Comparison of ENCODE assay signal across 8 mouse cellular contexts in genomic region chr8:121907587-121908248, GRCm38 (mm10). TPM values are rescaled to one million over a fixed set of nuclear protein-coding genes. Genes with fewer than 3 reads are reported as not detected.
DNase-seq lines count a peak whose midpoint lies in the region; ATAC-seq and TF ChIP-seq lines count a peak whose summit lies in the region.

Slc7a5 (minus strand) TSS chr8:121907694.

- peak within 1 kb of the TSS; percentile 75 for H3K9ac ChIP-seq in forebrain, postnatal 0 days
- H3K9ac ChIP-seq in lung, embryonic 15.5 days, result peak within 1 kb of the TSS; percentile 57

- H3K4me3 ChIP-seq in G1E (ENCODE audit: low read depth, low read length), result peak within 1 kb of the TSS; percentile 100
- H3K4me3 ChIP-seq in forebrain, postnatal 0 days (ENCODE audit: low read depth, low read length), result peak within 1 kb of the TSS; percentile 60
- peak within 1 kb of the TSS; percentile 70 for H3K4me3 ChIP-seq in lung, embryonic 15.5 days

- peak; percentile 69 for ATAC-seq in G1E (ENCODE audit: extremely low read depth, insufficient number of reproducible peaks, low FRiP score, poor library complexity, severe bottlenecking)
- ATAC-seq in forebrain, postnatal 0 days, result peak; percentile 96
- ATAC-seq in lung, embryonic 15.5 days (ENCODE audit: borderline replicate concordance, extremely low read depth, low FRiP score, low TSS enrichment), result peak; percentile 91

- peaks cover 78% of the 10 kb centered on the region for H3K4me1 ChIP-seq in G1E (ENCODE audit: insufficient read depth, low read depth, low read length)
- H3K4me1 ChIP-seq in forebrain, postnatal 0 days (ENCODE audit: insufficient read depth), result peaks cover 14% of the 10 kb centered on the region
- peaks cover 45% of the 10 kb centered on the region for H3K4me1 ChIP-seq in lung, embryonic 15.5 days

- H3K36me3 ChIP-seq in G1E (replicated peaks), result peaks cover 37% of the 10 kb centered on the region
- H3K36me3 ChIP-seq in forebrain, postnatal 0 days (ENCODE audit: insufficient read depth), result no peaks in the 10 kb centered on the region
- no peaks in the 10 kb centered on the region for H3K36me3 ChIP-seq in lung, embryonic 15.5 days

- H3K27me3 ChIP-seq in G1E (ENCODE audit: insufficient read depth, low read length), result no peaks in the 10 kb centered on the region
- H3K27me3 ChIP-seq in forebrain, postnatal 0 days (ENCODE audit: insufficient read depth, low read length), result no peaks in the 10 kb centered on the region
- H3K27me3 ChIP-seq in lung, embryonic 15.5 days, result peaks cover 6% of the 10 kb centered on the region; the same call in 1 of the 2 replicates

- peak; percentile 92 for DNase-seq in G1E (ENCODE audit: low spot score)
- DNase-seq in cerebellum, adult 18-20 months, result peak; percentile 96 to 99
- DNase-seq in forebrain, postnatal 0 days, result peak; percentile 98
- peak; percentile 98 for DNase-seq in heart, postnatal 4 days
- peak; percentile 88 to 92 for DNase-seq in layer of hippocampus, adult 8-10 months (ENCODE audit: low spot score in 2 of 2)
- DNase-seq in ovary, adult 18-20 months (ENCODE audit: low spot score), result peak; percentile 92
- DNase-seq in thymus, postnatal 0 days (ENCODE audit: low spot score), result peak; percentile 98

- TF ChIP-seq CTCF in G1E (IDR thresholded peaks at IDR 0.05; ENCODE audit: low read depth, low read length), result no peak
- TF ChIP-seq CTCF in forebrain, postnatal 0 days (IDR thresholded peaks at IDR 0.05; ENCODE audit: low read depth), result no peak

- WGBS in forebrain, postnatal 0 days, result 2% methylated on average over 60 of the region's 61 CpGs
- under 1% methylated on average over 53 of the region's 61 CpGs for WGBS in lung, embryonic 15.5 days

- H3K9me3 ChIP-seq in G1E (replicated peaks), result no peaks in the 10 kb centered on the region
- H3K9me3 ChIP-seq in forebrain, postnatal 0 days (ENCODE audit: low read length), result no peaks in the 10 kb centered on the region
- H3K9me3 ChIP-seq in lung, embryonic 15.5 days, result no peaks in the 10 kb centered on the region

- H3K27ac ChIP-seq in forebrain, postnatal 0 days (ENCODE audit: low read depth, low read length), result peak within 1 kb of the TSS; percentile 62
- no peak within 1 kb of the TSS for H3K27ac ChIP-seq in lung, embryonic 15.5 days

- H3K4me2 ChIP-seq in forebrain, postnatal 0 days (ENCODE audit: low read depth), result peak within 1 kb of the TSS; percentile 89
- H3K4me2 ChIP-seq in lung, embryonic 15.5 days, result peak within 1 kb of the TSS; percentile 98

RNA-seq across cellular contexts. Expression of gene Slc7a5, which starts in this region (rescaled TPM):
- total RNA-seq in G1E (2014; fragmentation: Nextera tagmentation), result 88.8 and 141 TPM in 2 replicates
- 32.5 and 32.6 TPM in 2 replicates for total RNA-seq in G1E (2017)
- polyA plus RNA-seq in G1E (2012), result 92.9 and 127 TPM in 2 replicates
- total RNA-seq in forebrain, postnatal 0 days (2014; rRNA removed), result 58.1 and 99.4 TPM in 2 replicates
- 64.7 and 67.9 TPM in 2 replicates for polyA plus RNA-seq in forebrain, postnatal 0 days (2015; fragmentation: Nextera tagmentation; extraction: Ambion mirVana)
- 10 to 100 TPM; 21.5 to 24.5 TPM for total RNA-seq in heart, postnatal 4 days (2021)
- 10 to 100 TPM; 52.0 to 66.6 (median 61.8) TPM for total RNA-seq in layer of hippocampus, adult 8-10 months (2022)
- 14.8 and 15.5 TPM in 2 replicates for polyA plus RNA-seq in lung, embryonic 15.5 days (2015; fragmentation: Nextera tagmentation; extraction: Ambion mirVana)
- polyA plus RNA-seq in thymus, postnatal 0 days (2015; fragmentation: Nextera tagmentation; extraction: Ambion mirVana), result 15.0 and 16.7 TPM in 2 replicates
